Mouse (Mus musculus): ENCODE data around the gene Srek1ip1.

DNA sequence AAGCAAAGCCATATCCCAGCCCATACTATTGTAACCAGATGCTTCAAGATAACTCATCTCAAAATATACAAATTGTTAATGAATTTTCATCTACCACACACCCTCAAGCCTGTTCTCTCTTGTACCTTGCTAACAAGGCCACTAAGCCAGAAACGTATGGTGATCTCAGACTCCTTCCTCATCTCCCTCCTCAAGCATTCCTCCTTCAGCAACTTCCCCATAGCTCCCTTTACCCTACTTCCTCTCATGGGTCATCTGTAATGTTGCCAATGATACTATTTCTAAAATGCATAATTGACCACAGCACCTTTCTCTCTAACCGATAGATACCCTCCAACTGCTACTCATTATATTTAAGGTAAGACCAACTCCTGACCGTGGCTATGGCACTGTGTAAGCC, 2.1 kb downstream of the Srek1ip1 start:
- no peak for TF ChIP-seq CTCF (IDR thresholded peaks at IDR 0.05; ENCODE audit: low read depth, low read length)
- TF ChIP-seq POLR2A (IDR thresholded peaks at IDR 0.05; ENCODE audit: extremely low read depth, insufficient read depth, low read length) = no peak

Data from liver, adult 2 months (tissue).